In genomic region chr5:134502591-134502990, GRCm38 (mm10) we compare ENCODE assay signal across 31 mouse cellular contexts. TPM values are rescaled to one million over a fixed set of nuclear protein-coding genes. Genes with fewer than 3 reads are reported as not detected.
"Had no signal": no experiment of that assay in that cellular context is flagged by ENCODE, and none has a peak within 500 bp of the region (broad histone marks: within the 10 kb centered on the region; RNA-seq: fewer than 3 reads in every experiment).

No protein-coding gene starts in this region.

- H3K27ac ChIP-seq: gastrocnemius, adult 2 months; heart, adult 2 months; heart, embryonic 13.5 days; heart, embryonic 15.5 days; hindbrain, embryonic 13.5 days; hindbrain, embryonic 15.5 days; hindbrain, postnatal 0 days; intestine, embryonic 15.5 days; kidney, embryonic 15.5 days; kidney, postnatal 0 days; limb, embryonic 10.5 days; limb, embryonic 12.5 days; liver, embryonic 13.5 days; liver, embryonic 15.5 days had no signal

- H3K9ac ChIP-seq: heart, embryonic 13.5 days; heart, embryonic 15.5 days; hindbrain, embryonic 13.5 days; hindbrain, embryonic 15.5 days; intestine, embryonic 15.5 days; kidney, embryonic 15.5 days; limb, embryonic 12.5 days; liver, embryonic 13.5 days; liver, embryonic 15.5 days; liver, postnatal 0 days had no signal

- DNase-seq: gastrocnemius, adult 2 months; gastrocnemius, postnatal 10 days; gastrocnemius, postnatal 25 days; heart, adult 2 months; heart, postnatal 4 days; kidney, adult 2 months; kidney, adult 9 months; kidney, postnatal 14 days; kidney, postnatal 36 days; layer of hippocampus, postnatal 36 days; liver; liver, embryonic 13.5 days; liver, postnatal 0 days had no signal

- H3K4me1 ChIP-seq: heart, embryonic 13.5 days; heart, embryonic 15.5 days; hindbrain, embryonic 15.5 days; kidney, embryonic 15.5 days; limb, embryonic 10.5 days; limb, embryonic 12.5 days; liver, embryonic 13.5 days; liver, embryonic 15.5 days had no signal

- H3K4me3 ChIP-seq: gastrocnemius, adult 2 months; heart, adult 2 months; heart, embryonic 13.5 days; heart, embryonic 15.5 days; hindbrain, embryonic 13.5 days; hindbrain, embryonic 15.5 days; intestine, embryonic 15.5 days; kidney, embryonic 15.5 days; limb, embryonic 10.5 days; limb, embryonic 12.5 days; liver, embryonic 13.5 days; liver, embryonic 15.5 days had no signal

- H3K27me3 ChIP-seq: heart, embryonic 13.5 days; heart, embryonic 15.5 days; hindbrain, embryonic 13.5 days; hindbrain, embryonic 15.5 days; intestine, embryonic 15.5 days; kidney, embryonic 15.5 days; limb, embryonic 12.5 days; liver, embryonic 13.5 days; liver, embryonic 15.5 days had no signal

- H3K9me3 ChIP-seq: heart, embryonic 13.5 days; heart, embryonic 15.5 days; hindbrain, embryonic 13.5 days; hindbrain, embryonic 15.5 days; intestine, embryonic 15.5 days; kidney, embryonic 15.5 days; limb, embryonic 10.5 days; limb, embryonic 12.5 days; liver, embryonic 13.5 days; liver, embryonic 15.5 days had no signal

- H3K36me3 ChIP-seq: liver, embryonic 15.5 days had no signal

RNA-seq across cellular contexts. Expression of gene Syna, which starts 57.4 kb away (rescaled TPM):
- total RNA-seq: gastrocnemius, adult 2 months; gastrocnemius, postnatal 25 days; gastrocnemius, postnatal 4 days; granulocyte monocyte progenitor cell, adult 5-6 weeks; heart, adult 2 months; heart, postnatal 25 days; heart, postnatal 4 days; hindbrain, postnatal 0 days had no signal
- polyA plus RNA-seq: heart, adult 2 months; heart, embryonic 11.5 days; heart, embryonic 13.5 days; heart, postnatal 0 days; hindbrain, embryonic 11.5 days; limb, embryonic 12.5 days; liver, embryonic 11.5 days; liver, embryonic 13.5 days; liver, embryonic 15.5 days; liver, postnatal 0 days had no signal
